Mouse (Mus musculus): ENCODE measurements around the gene Arrb2. TPM values are rescaled to one million over a fixed set of nuclear protein-coding genes. Genes with fewer than 3 reads are reported as not detected.

The Arrb2 gene
- total RNA-seq (2014; rRNA removed), result 9.5 and 11.5 TPM in 2 replicates
- polyA plus RNA-seq (2012; rRNA removed), result 14.7 and 22.2 TPM in 2 replicates

DNA sequence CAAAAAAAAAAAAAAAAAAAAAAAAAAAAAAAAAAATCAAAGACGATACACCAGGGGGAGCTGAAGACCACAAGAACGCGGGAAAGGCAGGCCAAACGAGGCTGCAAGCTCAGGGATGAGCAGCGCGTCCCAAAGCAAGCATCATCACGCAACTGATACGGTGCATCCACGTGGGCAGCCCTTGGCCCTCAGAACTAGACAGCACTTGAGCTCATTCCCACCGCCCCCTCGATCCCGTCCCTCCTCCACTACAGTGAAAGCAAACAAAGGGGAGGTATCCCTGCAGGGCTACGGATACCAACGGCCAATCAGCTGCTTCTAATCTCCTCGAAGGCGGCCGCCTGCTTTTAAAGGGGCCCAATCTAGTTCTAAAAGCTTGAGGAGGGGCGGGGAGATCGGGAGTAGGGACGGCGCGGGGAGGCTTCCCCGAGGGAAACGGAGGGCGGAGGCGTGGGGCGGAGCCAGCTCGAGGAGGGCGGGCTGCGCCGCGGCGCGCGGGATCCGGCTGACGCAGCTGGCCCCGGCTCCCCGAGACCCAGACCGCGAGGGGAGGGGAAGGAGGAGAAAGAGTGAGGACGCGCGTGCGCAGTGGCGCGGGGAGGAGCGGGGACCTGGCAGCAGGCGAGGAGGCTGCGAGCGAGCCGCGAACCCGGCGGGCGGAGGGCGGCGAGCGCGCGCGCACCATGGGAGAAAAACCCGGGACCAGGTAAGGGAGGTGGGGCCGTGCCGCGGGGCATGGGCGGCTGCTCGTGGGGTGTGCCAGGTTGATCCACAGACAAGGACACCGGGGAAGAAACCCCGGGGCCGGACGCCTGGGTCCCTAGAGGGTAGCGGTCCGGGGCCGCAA lies at the start of gene Arrb2:
Arrb2 (plus strand) TSS at position 588 of the 847 bp plus-strand sequence.
- H3K4me1 ChIP-seq (ENCODE audit: control insufficient read depth, insufficient read depth, low read length), result peaks cover 2% of the 10 kb centered on the region; the same call in 1 of the 2 replicates
- WGBS, result under 1% methylated on average over 75 of the region's 75 CpGs
- peak within 1 kb of the TSS; percentile 87 for H3K9ac ChIP-seq (ENCODE audit: low read depth, low read length)
- TF ChIP-seq CTCF (IDR thresholded peaks at IDR 0.05; ENCODE audit: low read depth, low read length), result peak; percentile 78
- peak; percentile 73 for TF ChIP-seq POLR2A (IDR thresholded peaks at IDR 0.05; ENCODE audit: extremely low read depth, insufficient read depth, low read length)
- peak within 1 kb of the TSS; percentile 87 for H3K27ac ChIP-seq (replicated peaks; ENCODE audit: insufficient read depth, low read depth, low read length)
- H3K27me3 ChIP-seq (ENCODE audit: control insufficient read depth, insufficient read depth, low read length), result no peaks in the 10 kb centered on the region
- H3K36me3 ChIP-seq (ENCODE audit: control insufficient read depth, insufficient read depth, low read length), result peaks cover 1% of the 10 kb centered on the region
- H3K79me2 ChIP-seq (ENCODE audit: control insufficient read depth, insufficient read depth, low read length), result 0 out of 2 replicates have a peak, but pooled peaks cover 6% of the 10 kb centered on the region
- peak; percentile 96 for DNase-seq (ENCODE audit: extremely low read depth, low read depth, low spot score)
- H3K4me3 ChIP-seq (ENCODE audit: insufficient read depth, low read depth, low read length), result peak within 1 kb of the TSS; percentile 82

DNA sequence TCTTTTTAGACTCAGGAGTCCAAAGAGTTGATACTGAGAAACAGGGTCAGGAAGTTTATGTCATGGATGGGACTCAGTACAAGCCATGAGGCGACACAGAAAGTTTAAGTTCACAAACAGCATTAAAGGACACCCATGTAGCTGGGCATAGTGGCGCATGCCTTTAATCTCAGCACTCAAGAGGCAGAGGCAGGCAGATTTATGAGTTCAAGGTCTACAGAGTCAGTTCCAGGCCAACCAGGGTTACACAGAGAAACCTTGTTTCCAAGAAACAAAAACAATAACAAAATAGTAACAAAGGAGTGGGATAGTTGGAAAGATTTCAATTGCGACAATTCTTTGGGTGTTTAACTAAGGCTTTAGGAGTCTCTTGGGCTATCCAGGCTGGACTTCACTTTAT lies 48.3 kb upstream of the Arrb2 start:
- no peaks in the 10 kb centered on the region for H3K27me3 ChIP-seq (ENCODE audit: control insufficient read depth, insufficient read depth, low read length)
- no peak overlapping the region for H3K4me3 ChIP-seq (ENCODE audit: insufficient read depth, low read depth, low read length)
- no peak for TF ChIP-seq CTCF (IDR thresholded peaks at IDR 0.05; ENCODE audit: low read depth, low read length)
- TF ChIP-seq POLR2A (IDR thresholded peaks at IDR 0.05; ENCODE audit: extremely low read depth, insufficient read depth, low read length), result no peak
- H3K27ac ChIP-seq (replicated peaks; ENCODE audit: insufficient read depth, low read depth, low read length), result no peak overlapping the region
- no peaks in the 10 kb centered on the region for H3K4me1 ChIP-seq (ENCODE audit: control insufficient read depth, insufficient read depth, low read length)
- H3K9ac ChIP-seq (ENCODE audit: low read depth, low read length), result no peak overlapping the region
- no peak for DNase-seq (ENCODE audit: extremely low read depth, low read depth, low spot score)
- no peaks in the 10 kb centered on the region for H3K79me2 ChIP-seq (ENCODE audit: control insufficient read depth, insufficient read depth, low read length)
- WGBS, result 85% methylated on average over 3 of the region's 3 CpGs
- H3K36me3 ChIP-seq (ENCODE audit: control insufficient read depth, insufficient read depth, low read length), result no peaks in the 10 kb centered on the region

DNA sequence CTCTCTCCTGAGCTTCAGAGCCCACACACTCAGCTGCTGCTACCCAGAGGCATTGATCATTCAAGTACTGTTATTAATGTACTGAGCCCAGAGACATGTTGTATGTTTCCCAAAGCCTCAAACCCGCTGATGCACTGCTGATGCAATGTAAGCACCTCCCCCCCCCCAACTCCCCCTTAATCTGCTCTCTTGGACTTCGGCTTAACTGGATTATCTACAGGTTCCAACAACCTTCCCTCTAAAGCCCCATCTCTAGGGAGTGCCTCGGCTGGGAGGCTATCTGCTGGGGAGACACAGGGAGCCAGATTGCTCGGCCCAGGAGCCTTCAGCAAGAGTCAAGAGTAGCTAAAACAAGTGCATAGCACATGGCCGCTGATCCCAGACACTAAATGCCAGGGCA lies 45.0 kb upstream of the Arrb2 start:
- WGBS, result 85% methylated on average over 5 of the region's 5 CpGs
- Histone ChIP-seq H3K9ac (ENCODE audit: low read depth, low read length) (no peak overlapping the region), H3K4me3 (ENCODE audit: insufficient read depth, low read depth, low read length) (no peak overlapping the region), H3K79me2 (ENCODE audit: control insufficient read depth, insufficient read depth, low read length) (no peaks in the 10 kb centered on the region), H3K27ac (replicated peaks; ENCODE audit: insufficient read depth, low read depth, low read length) (no peak overlapping the region), H3K36me3 (ENCODE audit: control insufficient read depth, insufficient read depth, low read length) (peaks cover 8% of the 10 kb centered on the region; the same call in 1 of the 2 replicates), H3K27me3 (ENCODE audit: control insufficient read depth, insufficient read depth, low read length) (no peaks in the 10 kb centered on the region), H3K4me1 (ENCODE audit: control insufficient read depth, insufficient read depth, low read length) (no peaks in the 10 kb centered on the region)
- no peak for DNase-seq (ENCODE audit: extremely low read depth, low read depth, low spot score)
- TF ChIP-seq POLR2A (IDR thresholded peaks at IDR 0.05; ENCODE audit: extremely low read depth, insufficient read depth, low read length) (no peak), CTCF (IDR thresholded peaks at IDR 0.05; ENCODE audit: low read depth, low read length) (no peak)

DNA sequence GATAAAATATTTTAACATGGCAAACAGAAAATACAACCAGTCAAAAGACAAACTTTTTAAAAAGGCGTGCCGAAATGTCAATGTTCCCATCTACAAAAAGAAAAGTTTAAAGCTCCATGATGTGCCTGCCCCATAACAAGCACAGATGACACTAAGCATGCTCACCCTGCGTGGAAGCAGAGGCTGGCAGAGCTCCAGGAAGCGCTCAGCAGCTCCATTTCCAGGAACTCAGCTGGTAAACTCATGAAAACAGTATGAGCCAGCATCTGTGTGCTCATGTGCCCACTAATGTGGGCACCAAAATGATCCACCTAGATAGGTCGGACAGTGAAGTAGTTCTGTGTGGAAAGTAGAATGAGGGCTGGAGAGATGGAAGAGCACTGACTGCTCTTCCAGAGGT lies 43.0 kb upstream of the Arrb2 start:
- Histone ChIP-seq H3K4me3 (ENCODE audit: insufficient read depth, low read depth, low read length) (no peak overlapping the region), H3K27me3 (ENCODE audit: control insufficient read depth, insufficient read depth, low read length) (no peaks in the 10 kb centered on the region), H3K27ac (replicated peaks; ENCODE audit: insufficient read depth, low read depth, low read length) (no peak overlapping the region), H3K79me2 (ENCODE audit: control insufficient read depth, insufficient read depth, low read length) (no peaks in the 10 kb centered on the region), H3K36me3 (ENCODE audit: control insufficient read depth, insufficient read depth, low read length) (peaks cover 12% of the 10 kb centered on the region; the same call in 1 of the 2 replicates), H3K9ac (ENCODE audit: low read depth, low read length) (no peak overlapping the region), H3K4me1 (ENCODE audit: control insufficient read depth, insufficient read depth, low read length) (no peaks in the 10 kb centered on the region)
- TF ChIP-seq POLR2A (IDR thresholded peaks at IDR 0.05; ENCODE audit: extremely low read depth, insufficient read depth, low read length), result no peak
- no peak for TF ChIP-seq CTCF (IDR thresholded peaks at IDR 0.05; ENCODE audit: low read depth, low read length)
- WGBS, result 64% methylated on average over 5 of the region's 5 CpGs
- no peak for DNase-seq (ENCODE audit: extremely low read depth, low read depth, low spot score)

DNA sequence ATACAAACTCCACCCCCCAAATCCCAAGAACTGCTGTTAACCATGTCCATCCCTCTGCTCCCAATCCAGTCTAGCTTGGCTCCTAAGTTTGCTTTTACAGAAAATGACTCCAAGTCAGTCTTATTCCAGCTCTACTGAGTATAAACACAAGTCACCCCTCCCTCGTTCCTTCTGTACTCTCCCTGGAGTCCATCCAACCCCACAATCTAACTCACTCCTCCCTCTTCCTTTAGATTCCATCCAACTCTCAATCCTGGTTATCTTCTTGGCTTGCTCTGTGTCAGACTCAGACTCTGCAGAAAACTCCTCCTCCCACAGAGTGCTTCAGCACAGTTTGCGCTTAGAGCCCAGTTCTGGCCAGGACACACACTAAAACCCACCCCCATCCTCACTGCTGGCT lies 28.8 kb upstream of the Arrb2 start:
- peaks cover 5% of the 10 kb centered on the region; the same call in 1 of the 2 replicates for H3K79me2 ChIP-seq (ENCODE audit: control insufficient read depth, insufficient read depth, low read length)
- H3K9ac ChIP-seq (ENCODE audit: low read depth, low read length), result no peak overlapping the region
- no peak for TF ChIP-seq POLR2A (IDR thresholded peaks at IDR 0.05; ENCODE audit: extremely low read depth, insufficient read depth, low read length)
- TF ChIP-seq CTCF (IDR thresholded peaks at IDR 0.05; ENCODE audit: low read depth, low read length), result no peak
- WGBS, result 72% methylated on average over 2 of the region's 2 CpGs
- no peak overlapping the region for H3K27ac ChIP-seq (replicated peaks; ENCODE audit: insufficient read depth, low read depth, low read length)
- H3K4me3 ChIP-seq (ENCODE audit: insufficient read depth, low read depth, low read length), result no peak overlapping the region
- DNase-seq (ENCODE audit: extremely low read depth, low read depth, low spot score), result peak; percentile 48
- H3K4me1 ChIP-seq (ENCODE audit: control insufficient read depth, insufficient read depth, low read length), result no peaks in the 10 kb centered on the region
- peaks cover 20% of the 10 kb centered on the region for H3K36me3 ChIP-seq (ENCODE audit: control insufficient read depth, insufficient read depth, low read length)
- no peaks in the 10 kb centered on the region for H3K27me3 ChIP-seq (ENCODE audit: control insufficient read depth, insufficient read depth, low read length)
